Mouse (Mus musculus) spleen, adult 2 months (tissue): ENCODE data around the gene Tsfm.

ENCODE experiments used
- CTCF ChIP-seq: fragments of 200-500 bp; IDR thresholded peaks from 2 replicates; pipeline ENCODE4 v1.5.1; 2011; ENCODE audit warnings: mild to moderate bottlenecking, inconsistent platforms; ENCODE audit not compliant: insufficient read depth, insufficient read length, insufficient replicate concordance; ENCODE audit errors: extremely low read depth
- POLR2A ChIP-seq: fragments of 200-500 bp; IDR thresholded peaks from 2 replicates; pipeline ENCODE4 v1.6.1; 2011; ENCODE audit warnings: low read depth, low read length, inconsistent platforms

DNA sequence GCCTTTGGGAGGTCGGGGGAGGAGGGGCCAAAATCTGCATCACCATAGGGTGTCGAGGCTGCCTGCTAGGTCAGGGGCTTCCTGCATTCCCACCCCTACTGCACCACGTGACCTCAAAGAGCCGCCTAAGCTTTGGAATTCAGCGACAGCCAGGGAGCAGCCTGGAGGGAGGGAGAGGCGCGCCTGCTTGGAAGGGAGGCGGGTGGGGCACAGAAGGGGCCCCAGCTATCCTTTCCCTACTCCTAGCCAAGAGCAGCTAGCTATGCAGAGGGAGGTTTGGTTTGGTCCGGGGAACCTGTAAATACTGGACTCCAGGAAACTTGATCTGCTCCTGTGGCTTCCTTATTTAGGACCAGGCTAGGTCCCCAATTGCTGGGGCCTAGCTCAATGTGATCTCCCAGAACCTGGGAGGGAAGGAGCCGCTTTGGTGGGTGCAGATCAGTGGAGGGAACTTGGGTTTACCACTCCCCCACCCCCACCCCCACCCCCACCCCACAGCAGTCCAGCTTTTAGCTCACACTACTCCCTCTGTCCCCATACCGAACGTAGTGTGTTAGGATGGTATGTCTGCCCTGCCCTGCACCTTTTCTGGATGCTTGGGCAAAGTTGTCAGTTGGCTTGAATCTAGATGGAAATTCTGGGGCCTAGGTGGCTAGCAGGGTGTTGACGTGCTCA, 58.5 kb downstream of the Tsfm start:
- TF ChIP-seq CTCF (no peak), POLR2A (no peak)
